Mouse (Mus musculus): ENCODE results near the gene Kif4. TPM values are rescaled to one million over a fixed set of nuclear protein-coding genes. Genes with fewer than 3 reads are reported as not detected.

Gene Kif4
- under 1 TPM; 0.48 to 0.96 TPM for total RNA-seq (2021)
- long read RNA-seq, experiment 1, result 0 reads
- long read RNA-seq, experiment 2, result 0 reads

DNA sequence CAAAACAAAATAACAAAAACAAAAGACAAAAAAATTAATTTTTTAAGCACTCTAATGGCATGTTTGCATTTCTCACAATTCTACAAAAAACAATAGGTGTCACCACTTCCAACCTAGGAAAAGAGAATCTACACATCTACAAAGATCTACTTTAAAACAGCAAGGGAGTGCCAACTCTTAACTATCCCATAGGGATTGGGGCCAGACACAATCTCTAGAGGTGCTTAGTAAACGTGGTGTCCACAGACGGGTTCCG is at the start of gene Kif4:
Kif4 (plus strand) TSS at position 192 of the 256 bp plus-strand sequence.
- no peak for DNase-seq (ENCODE audit: low spot score in 2 of 2)

DNA sequence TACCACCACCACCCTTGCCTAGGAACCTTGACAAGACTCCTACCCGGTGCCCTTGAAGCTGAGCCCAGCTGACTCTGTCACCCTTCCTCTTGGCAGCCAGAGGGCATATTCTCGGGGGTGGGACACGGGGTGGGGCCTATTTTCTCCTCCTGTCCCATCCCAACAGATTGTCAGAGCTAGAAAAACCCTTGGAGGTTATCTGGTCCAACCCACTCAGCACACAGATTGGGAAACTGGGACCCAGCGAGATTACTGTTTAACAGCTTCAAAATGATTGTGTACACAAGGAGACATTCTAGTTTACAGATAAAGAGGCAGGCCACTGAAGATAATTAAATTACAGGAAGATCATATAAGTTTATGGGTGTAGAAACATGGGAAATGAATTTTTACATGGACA is 30.7 kb upstream of the Kif4 start, which contains the start of gene P2ry4:
P2ry4 (minus strand) TSS at position 79 of the 400 bp plus-strand sequence.
- DNase-seq (ENCODE audit: low spot score in 2 of 2), result no peak

DNA sequence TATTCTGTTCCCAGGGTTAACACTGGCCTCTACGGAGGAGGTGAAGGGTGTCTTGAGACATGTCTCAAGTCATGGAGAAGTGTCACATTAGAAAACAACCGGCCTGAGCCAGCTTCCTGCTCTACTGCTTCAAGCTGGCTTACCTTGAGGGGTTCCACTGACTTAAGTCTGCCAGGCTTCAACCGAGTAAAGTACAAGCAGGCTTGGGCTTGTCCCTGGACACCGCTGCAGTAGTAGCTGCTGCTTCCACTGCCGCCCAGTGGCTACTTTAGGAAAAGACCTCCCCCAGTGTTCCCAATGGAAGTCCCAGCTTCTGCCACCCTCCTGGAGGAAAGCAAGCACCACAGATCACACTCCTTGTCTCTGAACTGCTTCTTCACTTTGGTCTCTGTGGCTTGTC is 28.1 kb upstream of the Kif4 start:
- DNase-seq (ENCODE audit: low spot score in 2 of 2), result peak in 1 of 2 experiments; percentile 7

DNA sequence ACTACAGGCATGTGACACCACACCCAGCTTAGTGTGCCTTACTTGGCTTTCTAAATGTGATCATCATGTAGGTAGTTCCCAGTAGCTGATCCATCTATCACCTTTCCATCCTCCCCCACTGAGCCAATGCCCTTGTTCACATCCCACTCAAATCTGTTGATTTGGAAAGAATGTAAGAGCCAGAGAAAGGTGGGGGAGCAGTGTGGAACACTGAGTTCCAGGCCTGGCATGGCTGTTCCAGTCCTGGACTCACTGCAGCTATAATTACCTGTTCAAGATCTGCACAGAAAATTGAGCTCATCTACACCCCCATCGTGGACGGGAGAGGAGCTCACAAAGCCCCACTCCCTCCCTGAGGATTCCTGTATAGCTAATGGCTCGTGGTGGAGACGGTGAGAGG is 25.8 kb upstream of the Kif4 start:
- no peak for DNase-seq (ENCODE audit: low spot score in 2 of 2)

DNA sequence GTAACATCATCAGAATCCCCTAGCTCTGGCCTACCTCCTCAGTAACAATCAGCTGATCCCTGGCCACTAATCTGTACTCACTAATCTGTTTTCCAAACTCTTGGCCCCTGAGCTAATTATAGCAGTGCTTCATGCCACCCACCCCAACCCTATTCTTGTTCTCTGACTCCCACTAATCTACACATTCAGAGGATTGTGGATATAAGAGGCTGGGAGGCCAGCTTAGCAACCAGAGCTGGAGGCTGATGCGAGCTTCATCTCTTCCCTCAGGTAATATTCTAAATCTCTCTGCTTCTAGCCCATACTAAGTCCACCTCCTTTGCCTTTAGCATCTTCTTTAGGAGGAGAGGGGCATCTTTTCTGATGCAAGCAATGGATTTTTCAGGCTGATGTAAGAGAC is 20.2 kb upstream of the Kif4 start, which contains the start of gene Arr3:
Arr3 (plus strand) TSS at position 184 of the 400 bp plus-strand sequence.
- no peak for DNase-seq (ENCODE audit: low spot score in 2 of 2)

DNA sequence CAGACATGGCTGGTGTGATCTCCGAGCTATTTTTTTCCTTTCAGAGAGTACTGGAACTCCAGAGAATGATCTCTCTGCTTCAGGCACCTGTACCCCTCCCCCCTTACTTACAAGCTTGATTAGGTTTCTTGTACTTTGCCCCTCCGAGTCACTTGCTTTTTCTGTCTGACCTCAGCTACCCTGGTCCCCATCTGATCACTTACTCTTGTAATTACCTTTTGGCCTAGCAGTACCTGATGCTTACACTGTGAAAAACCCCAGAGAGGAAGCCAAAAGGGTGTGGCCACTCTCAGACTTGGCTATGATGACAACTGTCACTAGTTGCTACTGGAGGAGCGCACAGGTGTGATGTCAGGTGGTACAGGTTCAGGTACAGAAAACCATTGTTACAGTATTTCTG is 7.0 kb upstream of the Kif4 start:
- no peak for DNase-seq (ENCODE audit: low spot score in 2 of 2)

- no peak for DNase-seq (ENCODE audit: low spot score in 2 of 2)
Measured at GRCm38 (mm10) chrX:100621366-100621765, 4.2 kb upstream of the Kif4 start.

DNA sequence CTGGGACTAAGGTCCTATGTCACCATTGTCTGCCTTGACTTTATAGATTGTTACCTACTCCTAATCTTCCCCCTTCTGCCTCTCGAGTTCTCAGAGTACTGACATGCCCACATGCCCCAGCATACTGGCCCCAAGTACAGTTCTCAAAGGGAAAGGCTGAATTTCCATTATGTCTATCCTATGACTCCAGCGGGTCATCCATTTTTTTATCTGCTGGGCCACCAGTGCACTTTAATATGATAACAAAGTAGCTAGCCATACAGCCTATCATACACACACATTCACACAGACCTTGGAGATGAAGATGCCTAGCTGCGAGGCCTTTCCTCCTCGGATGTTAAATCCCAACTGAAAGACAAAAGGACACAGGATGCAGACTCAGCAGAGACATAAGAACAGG is 1.3 kb upstream of the Kif4 start:
- DNase-seq (ENCODE audit: low spot score in 2 of 2), result no peak

DNA sequence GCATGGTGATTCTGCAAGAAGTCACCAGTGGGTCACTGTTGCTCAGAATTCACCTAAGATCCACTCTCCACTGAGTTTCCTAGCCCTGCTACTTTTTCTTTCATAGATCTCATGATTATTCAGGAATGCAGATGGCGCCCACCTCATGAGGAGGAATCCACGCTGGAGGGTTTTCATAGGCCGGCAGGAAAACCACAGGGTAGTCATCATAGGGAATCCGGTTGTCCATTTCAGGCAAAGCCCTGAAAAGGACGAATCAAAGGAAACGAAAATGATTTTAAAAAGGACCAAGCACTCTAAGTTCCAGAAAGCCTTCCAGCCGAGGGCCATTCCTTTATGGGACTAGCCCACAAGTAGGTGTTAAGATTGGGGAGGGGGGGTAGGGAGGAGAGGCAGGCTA is 391 bp upstream of the Kif4 start:
- DNase-seq (ENCODE audit: low spot score in 2 of 2), result no peak

DNA sequence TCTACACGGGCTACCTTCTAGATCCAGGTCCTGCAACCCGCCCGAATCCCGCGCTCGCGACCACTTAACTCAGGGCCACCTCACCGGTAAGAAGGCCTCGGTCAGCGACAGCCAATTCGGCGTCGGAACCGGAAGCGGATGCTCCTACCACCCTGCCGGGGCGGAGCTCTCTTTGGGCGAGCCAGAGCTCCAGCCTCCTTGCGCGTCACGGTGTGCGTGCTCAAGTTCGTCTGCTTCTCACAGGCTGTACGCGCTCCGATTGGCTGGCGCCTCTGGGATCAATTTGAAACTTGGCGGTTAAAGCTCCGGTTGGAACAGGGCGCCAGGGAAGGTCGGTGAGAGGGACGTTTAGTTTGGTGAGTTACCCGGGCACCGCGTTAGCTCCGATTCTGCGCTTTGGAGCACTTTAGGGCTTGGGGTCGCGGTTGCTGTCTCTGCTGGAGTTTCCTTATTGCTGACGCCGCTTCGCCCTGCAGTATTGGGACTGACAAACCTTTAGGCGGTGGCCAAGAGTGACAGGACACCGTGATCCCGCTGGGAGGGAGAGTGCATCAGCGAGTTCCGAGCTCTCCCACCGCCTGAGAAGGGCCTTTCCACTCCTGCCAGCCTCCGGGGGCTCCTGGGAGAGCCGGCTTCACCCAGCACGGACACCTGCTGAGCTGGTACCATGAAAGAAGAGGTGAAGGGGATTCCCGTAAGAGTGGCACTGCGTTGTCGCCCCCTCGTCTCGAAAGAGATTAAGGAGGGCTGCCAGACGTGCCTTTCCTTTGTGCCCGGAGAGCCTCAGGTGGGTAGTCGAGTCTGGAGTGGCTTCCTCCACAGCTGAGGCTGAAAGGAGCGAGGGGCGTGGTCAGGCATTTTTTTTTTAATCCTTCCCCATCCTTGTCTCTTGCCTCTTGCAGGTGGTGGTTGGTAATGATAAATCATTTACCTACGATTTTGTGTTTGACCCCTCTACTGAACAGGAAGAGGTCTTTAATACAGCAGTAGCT is 561 bp downstream of the Kif4 start, which contains the start of gene Pdzd11:
Pdzd11 (minus strand) TSS at position 767 of the 992 bp plus-strand sequence.
- DNase-seq (ENCODE audit: low spot score in 2 of 2), result peak; percentile 69 to 73

DNA sequence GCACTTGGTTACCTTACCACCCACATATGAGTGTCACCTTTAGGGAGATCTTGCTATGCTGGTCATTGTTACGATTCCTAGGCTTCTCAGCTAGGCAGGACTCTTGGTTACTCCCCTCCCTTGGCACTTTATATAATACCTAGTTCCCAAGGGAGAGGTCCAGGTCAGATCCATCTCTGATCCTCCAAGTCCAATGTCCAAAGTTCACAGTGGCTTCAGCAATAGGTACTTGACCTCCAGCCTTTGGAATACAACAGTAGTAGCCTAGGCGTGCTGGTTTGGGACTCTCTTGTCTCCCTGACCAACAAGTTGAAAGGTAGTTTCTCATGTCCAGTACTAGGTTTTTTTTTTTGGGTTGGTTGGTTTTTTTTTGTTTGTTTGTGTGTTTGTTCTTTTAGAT is 3.5 kb downstream of the Kif4 start:
- DNase-seq (ENCODE audit: low spot score in 2 of 2), result no peak

- no peak for DNase-seq (ENCODE audit: low spot score in 2 of 2)
Measured at GRCm38 (mm10) chrX:100638477-100638876, 12.9 kb downstream of the Kif4 start.

DNA sequence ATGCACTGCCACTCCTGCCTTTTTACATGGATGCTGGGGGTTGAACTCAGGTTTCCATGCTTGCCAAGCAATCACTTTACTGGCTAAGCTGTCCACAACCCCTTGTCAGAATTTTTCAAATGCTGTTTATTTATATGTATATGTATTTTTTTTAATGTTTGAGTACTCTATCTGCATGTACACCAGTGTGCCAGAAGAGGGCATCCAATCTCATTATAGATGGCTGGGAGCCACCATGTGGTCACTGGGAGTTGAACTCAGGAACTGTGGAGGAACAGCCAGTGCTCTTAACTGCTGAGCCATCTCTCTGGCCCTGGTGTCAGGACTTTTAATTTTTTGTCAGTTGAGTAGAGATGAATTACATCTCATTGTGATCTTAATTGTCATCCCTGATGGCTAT is 27.3 kb downstream of the Kif4 start:
- DNase-seq (ENCODE audit: low spot score in 2 of 2), result no peak

DNA sequence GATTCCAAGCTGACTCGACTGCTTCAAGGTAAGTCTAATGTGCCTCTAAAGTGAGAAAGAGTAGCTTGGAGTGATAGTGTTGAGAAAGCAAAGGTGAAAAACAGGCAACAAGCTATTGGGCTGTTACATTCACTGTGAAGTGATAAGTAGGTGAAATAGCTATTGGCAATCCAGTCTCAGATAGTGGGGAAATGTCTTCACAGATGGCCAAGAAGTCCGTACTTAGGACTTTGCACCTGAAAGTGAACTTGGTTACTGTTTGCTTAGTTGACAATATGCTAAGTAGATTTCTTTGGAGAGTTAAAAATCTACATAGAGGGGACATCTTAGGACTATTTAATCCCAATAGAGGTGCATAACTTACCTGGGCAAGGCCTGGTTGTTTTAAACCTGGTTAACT is 39.3 kb downstream of the Kif4 start:
- no peak for DNase-seq (ENCODE audit: low spot score in 2 of 2)

DNA sequence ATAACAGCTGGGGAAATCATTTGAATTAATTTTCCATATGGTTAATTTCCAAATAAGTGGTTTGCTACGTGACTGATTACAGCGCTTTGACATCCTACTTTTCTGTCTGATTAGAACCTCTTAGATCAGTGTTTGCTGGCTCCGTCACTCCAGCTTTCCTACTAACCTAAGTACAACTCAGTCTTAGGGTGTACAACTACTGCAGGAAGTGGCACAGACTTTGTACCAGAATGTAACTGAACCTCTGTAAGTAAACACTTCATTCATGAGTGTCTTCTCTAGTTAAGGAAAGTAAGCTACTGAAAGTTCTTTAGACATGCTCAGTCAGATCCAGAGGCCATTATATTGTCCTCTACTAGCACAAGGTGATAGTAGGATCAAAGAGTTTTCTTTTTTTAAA is 52.7 kb downstream of the Kif4 start:
- DNase-seq (ENCODE audit: low spot score in 2 of 2), result no peak

DNA sequence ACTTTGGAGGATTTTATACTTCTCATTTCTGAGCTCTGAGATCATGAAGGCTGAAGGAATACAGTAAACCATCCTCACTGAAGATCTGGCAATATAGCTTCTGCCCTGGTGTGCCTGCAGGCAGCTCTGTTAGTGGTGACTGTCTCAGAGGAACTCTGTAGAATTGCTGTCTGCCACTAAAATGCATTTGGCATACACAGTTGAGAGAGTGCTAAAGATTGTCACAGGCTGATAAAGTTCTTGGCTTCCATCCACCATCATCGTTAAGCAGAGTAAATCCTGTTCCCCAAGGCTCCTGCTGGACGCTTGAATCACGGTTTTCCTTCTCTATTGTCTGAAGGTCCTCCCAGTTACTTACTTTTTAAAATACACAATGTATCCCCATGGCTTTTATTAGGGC is 61.0 kb downstream of the Kif4 start:
- no peak for DNase-seq (ENCODE audit: low spot score in 2 of 2)

GRCm38 (mm10) chrX:100687360-100688032 is 62.0 kb downstream of the Kif4 start:
- no peak for DNase-seq (ENCODE audit: low spot score in 2 of 2)

GRCm38 (mm10) chrX:100688033-100688370 is 62.5 kb downstream of the Kif4 start:
- DNase-seq (ENCODE audit: low spot score in 2 of 2), result no peak

GRCm38 (mm10) chrX:100696776-100697175 is 71.2 kb downstream of the Kif4 start:
- no peak for DNase-seq (ENCODE audit: low spot score in 2 of 2)

- no peak for DNase-seq (ENCODE audit: low spot score in 2 of 2)
Measured at GRCm38 (mm10) chrX:100708032-100708431, 82.5 kb downstream of the Kif4 start.

DNA sequence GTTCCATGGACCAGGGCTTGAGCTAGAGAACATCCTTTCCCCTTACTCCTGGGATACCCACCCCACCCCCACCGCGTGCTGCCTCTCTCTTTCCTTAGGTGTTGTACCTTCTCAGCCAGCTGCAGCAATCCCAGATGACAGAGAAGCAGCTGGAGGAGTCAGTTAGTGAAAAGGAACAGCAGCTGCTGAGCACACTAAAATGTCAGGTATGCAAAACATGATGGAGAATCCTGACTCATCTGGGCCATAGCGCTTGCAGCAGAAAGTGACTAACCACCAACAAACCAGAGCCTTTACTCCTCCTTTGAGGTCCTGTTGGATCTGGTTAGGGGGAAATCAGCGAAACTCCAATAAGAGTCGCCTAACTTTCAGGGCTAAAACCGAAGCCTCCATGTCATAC is 90.6 kb downstream of the Kif4 start:
- DNase-seq (ENCODE audit: low spot score in 2 of 2), result no peak

DNA sequence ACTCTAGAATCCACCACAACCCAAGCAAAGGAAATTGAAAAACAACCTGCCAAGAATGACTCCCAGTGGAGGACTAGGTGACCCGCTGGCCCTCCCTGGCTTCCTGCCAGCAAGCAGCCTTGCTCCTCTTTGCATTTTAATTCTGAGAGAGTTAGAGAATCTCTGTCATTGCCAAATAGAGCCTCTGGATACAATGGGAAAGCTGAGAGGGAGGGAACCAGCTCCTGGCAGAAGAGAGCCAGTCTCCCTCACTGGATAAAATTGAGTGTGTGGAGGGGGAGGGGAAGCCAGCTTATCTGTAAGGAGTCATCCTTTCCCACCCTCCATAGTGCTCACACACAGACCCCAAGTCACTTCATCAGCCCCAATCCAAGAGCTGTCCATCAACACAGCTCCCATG is 103.4 kb downstream of the Kif4 start:
- no peak for DNase-seq (ENCODE audit: low spot score in 2 of 2)
